Mouse (Mus musculus): ENCODE data around the gene Slc23a4. TPM values are rescaled to one million over a fixed set of nuclear protein-coding genes. Genes with fewer than 3 reads are reported as not detected.

Slc23a4 gene
- polyA plus RNA-seq, 1 experiment from 2014 or later, result 0.34 TPM

DNA sequence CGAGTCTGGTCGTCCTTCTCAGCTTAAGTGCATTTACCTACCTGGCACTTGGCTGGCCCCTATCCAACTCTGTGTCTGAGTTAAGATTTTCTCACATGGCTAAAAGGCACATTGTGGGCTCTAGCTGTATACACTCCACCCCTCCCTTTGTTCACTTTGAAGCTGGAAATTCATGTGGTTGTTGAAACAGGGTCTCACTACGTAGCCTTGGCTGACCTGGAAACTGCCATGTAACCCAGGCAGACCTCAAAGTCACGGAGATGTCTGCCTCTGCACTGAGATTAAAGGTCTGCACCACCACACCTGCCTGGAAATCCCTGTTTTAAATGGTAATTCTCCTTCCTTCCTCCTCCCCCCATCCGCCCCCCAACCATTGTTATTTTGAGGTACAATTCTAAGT, 44.7 kb downstream of the Slc23a4 start:
- H3K9ac ChIP-seq (ENCODE audit: low read length), result no peak overlapping the region
- H3K4me1 ChIP-seq (ENCODE audit: control insufficient read depth in 2 of 2, insufficient read depth in 2 of 2, low read length in 2 of 2), result peaks cover 0 to 4% of the 10 kb centered on the region in 2 experiments; a peak in 1 of 4 replicates
- no peak overlapping the region for H3K27ac ChIP-seq (replicated peaks in 1 of 2; ENCODE audit: control insufficient read depth in 1 of 2, insufficient read depth in 1 of 2, low read depth in 2 of 2, low read length in 2 of 2)
- H3K4me2 ChIP-seq (ENCODE audit: low read length), result no peak overlapping the region
- H3K36me3 ChIP-seq (ENCODE audit: control insufficient read depth, insufficient read depth, low read length), result no peaks in the 10 kb centered on the region
- ATAC-seq (ENCODE audit: insufficient number of reproducible peaks, insufficient read depth, low FRiP score, low read depth), result no peak
- H3K4me3 ChIP-seq (ENCODE audit: control insufficient read depth in 1 of 2, insufficient read depth in 1 of 2, low read depth in 1 of 2, low read length in 2 of 2), result no peak overlapping the region
- WGBS, result 74% methylated on average over 5 of the region's 5 CpGs
- no peaks in the 10 kb centered on the region for H3K27me3 ChIP-seq (ENCODE audit: control insufficient read depth, insufficient read depth, low read length)
- peaks cover 3% of the 10 kb centered on the region; the same call in 1 of the 2 replicates for H3K9me3 ChIP-seq (ENCODE audit: control insufficient read depth, low read length)

DNA sequence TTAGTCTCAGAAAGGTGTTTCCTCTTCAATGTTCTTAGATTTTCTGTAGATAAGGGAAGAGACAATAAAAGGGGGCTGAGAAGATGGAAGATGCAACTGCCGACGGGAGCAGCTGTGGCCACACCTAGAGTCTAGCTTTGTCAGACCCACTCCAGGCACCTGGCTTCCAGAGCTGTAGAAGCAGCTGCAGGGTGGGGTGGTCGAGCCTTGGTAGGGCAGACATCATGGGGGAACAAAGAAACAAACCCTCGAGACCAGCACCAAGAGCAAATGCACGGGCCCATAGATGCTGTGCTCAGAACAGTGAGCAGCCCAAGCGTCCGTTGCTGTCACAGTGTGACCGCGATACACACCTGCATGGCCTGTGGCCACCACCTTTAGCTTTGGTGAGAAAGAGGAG, 45.8 kb downstream of the Slc23a4 start:
- Histone ChIP-seq H3K9ac (ENCODE audit: low read length) (no peak overlapping the region), H3K27ac (replicated peaks in 1 of 2; ENCODE audit: control insufficient read depth in 1 of 2, insufficient read depth in 1 of 2, low read depth in 2 of 2, low read length in 2 of 2) (no peak overlapping the region), H3K4me2 (ENCODE audit: low read length) (no peak overlapping the region), H3K36me3 (ENCODE audit: control insufficient read depth, insufficient read depth, low read length) (no peaks in the 10 kb centered on the region), H3K27me3 (ENCODE audit: control insufficient read depth, insufficient read depth, low read length) (no peaks in the 10 kb centered on the region), H3K9me3 (ENCODE audit: control insufficient read depth, low read length) (peaks cover 3% of the 10 kb centered on the region; the same call in 1 of the 2 replicates), H3K4me1 (ENCODE audit: control insufficient read depth in 2 of 2, insufficient read depth in 2 of 2, low read length in 2 of 2) (peaks cover 0 to 4% of the 10 kb centered on the region in 2 experiments; a peak in 1 of 4 replicates), H3K4me3 (ENCODE audit: control insufficient read depth in 1 of 2, insufficient read depth in 1 of 2, low read depth in 1 of 2, low read length in 2 of 2) (no peak overlapping the region)
- ATAC-seq (ENCODE audit: insufficient number of reproducible peaks, insufficient read depth, low FRiP score, low read depth), result no peak
- 79% methylated on average over 9 of the region's 9 CpGs for WGBS

DNA sequence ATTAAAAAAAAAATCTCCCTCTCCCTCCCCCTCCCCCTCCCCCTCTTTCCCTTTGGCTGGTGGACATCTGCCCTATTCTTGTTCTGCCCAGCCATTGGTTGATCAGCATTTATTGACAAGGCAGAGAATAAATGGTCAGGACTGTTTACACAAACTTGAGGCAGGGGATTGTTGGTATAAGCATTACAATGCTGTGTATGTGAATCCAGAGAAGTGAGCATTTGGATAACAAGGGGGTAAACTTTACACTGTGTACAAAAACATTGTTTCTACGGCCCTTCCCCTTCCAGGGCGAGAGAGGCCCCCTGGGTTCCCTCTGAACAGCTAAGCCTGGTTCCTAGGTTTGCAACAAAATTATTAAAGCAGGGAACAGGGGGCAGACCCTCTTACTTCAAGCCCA, 46.7 kb downstream of the Slc23a4 start:
- Histone ChIP-seq H3K4me2 (ENCODE audit: low read length) (no peak overlapping the region), H3K4me1 (ENCODE audit: control insufficient read depth in 2 of 2, insufficient read depth in 2 of 2, low read length in 2 of 2) (peaks cover 0 to 4% of the 10 kb centered on the region in 2 experiments; a peak in 1 of 4 replicates), H3K27me3 (ENCODE audit: control insufficient read depth, insufficient read depth, low read length) (no peaks in the 10 kb centered on the region), H3K36me3 (ENCODE audit: control insufficient read depth, insufficient read depth, low read length) (no peaks in the 10 kb centered on the region), H3K4me3 (ENCODE audit: control insufficient read depth in 1 of 2, insufficient read depth in 1 of 2, low read depth in 1 of 2, low read length in 2 of 2) (no peak overlapping the region), H3K27ac (replicated peaks in 1 of 2; ENCODE audit: control insufficient read depth in 1 of 2, insufficient read depth in 1 of 2, low read depth in 2 of 2, low read length in 2 of 2) (no peak overlapping the region), H3K9me3 (ENCODE audit: control insufficient read depth, low read length) (no peaks in the 10 kb centered on the region), H3K9ac (ENCODE audit: low read length) (no peak overlapping the region)
- no peak for ATAC-seq (ENCODE audit: insufficient number of reproducible peaks, insufficient read depth, low FRiP score, low read depth)
- WGBS, result 73% methylated on average over 2 of the region's 2 CpGs

DNA sequence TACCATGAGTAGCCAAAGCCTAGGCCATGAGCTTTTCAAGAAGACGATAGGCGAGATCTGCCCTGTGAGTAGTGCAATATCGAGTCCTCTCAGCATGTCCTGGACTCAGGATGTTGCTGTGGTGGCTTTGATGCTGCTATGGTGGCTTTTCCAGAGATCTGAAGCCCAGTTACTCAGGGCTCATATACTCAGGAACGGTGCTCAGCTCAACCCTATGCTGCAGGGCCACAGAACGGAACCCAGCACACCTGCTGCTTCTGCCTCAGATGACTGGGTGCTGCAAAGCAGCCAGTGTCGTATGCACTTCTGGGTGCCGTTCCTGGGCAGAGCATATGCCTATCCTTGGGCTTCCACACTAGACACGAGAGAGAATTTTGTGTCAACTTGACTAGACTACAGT, 48.8 kb downstream of the Slc23a4 start:
- Histone ChIP-seq H3K4me3 (ENCODE audit: control insufficient read depth in 1 of 2, insufficient read depth in 1 of 2, low read depth in 1 of 2, low read length in 2 of 2) (no peak overlapping the region), H3K4me1 (ENCODE audit: control insufficient read depth in 2 of 2, insufficient read depth in 2 of 2, low read length in 2 of 2) (peaks cover 0 to 4% of the 10 kb centered on the region in 2 experiments; a peak in 1 of 4 replicates)
- no peak for ATAC-seq (ENCODE audit: insufficient number of reproducible peaks, insufficient read depth, low FRiP score, low read depth)

DNA sequence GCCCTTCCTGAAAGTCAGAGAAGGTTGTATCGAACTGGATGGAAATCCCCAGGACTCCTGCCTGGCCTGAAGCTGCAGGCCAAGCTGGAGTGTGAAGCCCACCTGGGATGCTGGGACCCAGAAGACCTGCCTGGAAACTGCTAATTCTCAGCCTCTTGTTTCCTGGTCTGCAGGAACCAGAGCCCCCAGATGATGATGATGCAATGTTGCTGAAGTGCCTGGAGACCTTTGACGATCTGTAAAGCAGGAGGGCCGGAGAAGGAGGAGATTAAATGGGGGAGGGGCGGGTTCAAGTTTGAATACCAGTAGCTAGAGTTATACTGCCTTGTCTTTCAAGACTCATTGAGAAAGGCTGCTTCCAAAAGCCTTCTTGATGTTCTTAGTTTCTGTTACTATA, 49.3 kb downstream of the Slc23a4 start:
- Histone ChIP-seq H3K36me3 (ENCODE audit: control insufficient read depth, insufficient read depth, low read length) (no peaks in the 10 kb centered on the region), H3K4me3 (ENCODE audit: control insufficient read depth in 1 of 2, insufficient read depth in 1 of 2, low read depth in 1 of 2, low read length in 2 of 2) (no peak overlapping the region), H3K4me1 (ENCODE audit: control insufficient read depth in 2 of 2, insufficient read depth in 2 of 2, low read length in 2 of 2) (peaks cover 0 to 4% of the 10 kb centered on the region in 2 experiments; a peak in 1 of 4 replicates), H3K9me3 (ENCODE audit: control insufficient read depth, low read length) (no peaks in the 10 kb centered on the region), H3K27me3 (ENCODE audit: control insufficient read depth, insufficient read depth, low read length) (no peaks in the 10 kb centered on the region), H3K27ac (replicated peaks in 1 of 2; ENCODE audit: control insufficient read depth in 1 of 2, insufficient read depth in 1 of 2, low read depth in 2 of 2, low read length in 2 of 2) (no peak overlapping the region), H3K9ac (ENCODE audit: low read length) (no peak overlapping the region), H3K4me2 (ENCODE audit: low read length) (no peak overlapping the region)
- 26% methylated on average over 4 of the region's 4 CpGs for WGBS
- no peak for ATAC-seq (ENCODE audit: insufficient number of reproducible peaks, insufficient read depth, low FRiP score, low read depth)

More for the DNA sequence above, 48.8 kb downstream of the Slc23a4 start:
- H3K27ac ChIP-seq (replicated peaks in 1 of 2; ENCODE audit: control insufficient read depth in 1 of 2, insufficient read depth in 1 of 2, low read depth in 2 of 2, low read length in 2 of 2), result no peak overlapping the region
- H3K9ac ChIP-seq (ENCODE audit: low read length), result no peak overlapping the region
- no peaks in the 10 kb centered on the region for H3K36me3 ChIP-seq (ENCODE audit: control insufficient read depth, insufficient read depth, low read length)
- H3K9me3 ChIP-seq (ENCODE audit: control insufficient read depth, low read length), result no peaks in the 10 kb centered on the region
- H3K4me2 ChIP-seq (ENCODE audit: low read length), result no peak overlapping the region
- 84% methylated on average over 8 of the region's 8 CpGs for WGBS
- no peaks in the 10 kb centered on the region for H3K27me3 ChIP-seq (ENCODE audit: control insufficient read depth, insufficient read depth, low read length)

DNA sequence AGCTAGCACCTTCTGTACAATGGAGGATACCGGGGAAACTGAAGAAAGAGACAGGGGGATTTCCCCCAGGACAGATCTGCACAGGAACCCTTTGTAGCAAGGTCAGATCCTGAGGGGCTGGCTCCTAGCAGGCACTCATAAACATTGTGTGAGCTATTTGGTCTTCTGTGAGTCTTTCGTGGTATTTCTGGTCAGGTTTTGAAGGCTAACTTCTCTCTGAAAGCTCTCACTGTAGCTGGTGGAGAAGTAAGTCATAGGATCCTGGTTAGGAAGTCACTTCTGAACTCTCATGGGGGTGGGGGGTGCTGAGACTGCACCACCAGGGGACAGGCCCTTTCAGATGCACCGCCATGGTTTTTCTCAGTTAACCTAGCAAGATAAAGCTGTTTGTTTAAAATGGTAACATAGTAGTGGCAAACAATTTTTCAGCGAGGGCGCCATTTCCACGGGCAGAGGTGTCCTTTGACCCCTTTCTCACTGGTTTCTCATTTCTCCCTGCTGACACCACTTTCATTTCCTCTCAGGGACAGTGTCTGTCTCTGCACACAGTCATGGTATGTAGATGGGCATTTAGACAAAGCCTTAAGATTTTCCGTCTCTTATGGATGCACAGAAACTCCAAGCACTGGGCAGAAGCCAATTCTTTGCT, 49.8 kb downstream of the Slc23a4 start:
- Histone ChIP-seq H3K27me3 (ENCODE audit: control insufficient read depth, insufficient read depth, low read length) (no peaks in the 10 kb centered on the region), H3K36me3 (ENCODE audit: control insufficient read depth, insufficient read depth, low read length) (no peaks in the 10 kb centered on the region), H3K4me1 (ENCODE audit: control insufficient read depth in 2 of 2, insufficient read depth in 2 of 2, low read length in 2 of 2) (peaks cover 0 to 4% of the 10 kb centered on the region in 2 experiments; a peak in 1 of 4 replicates), H3K27ac (replicated peaks in 1 of 2; ENCODE audit: control insufficient read depth in 1 of 2, insufficient read depth in 1 of 2, low read depth in 2 of 2, low read length in 2 of 2) (no peak overlapping the region), H3K4me2 (ENCODE audit: low read length) (no peak overlapping the region), H3K4me3 (ENCODE audit: control insufficient read depth in 1 of 2, insufficient read depth in 1 of 2, low read depth in 1 of 2, low read length in 2 of 2) (no peak overlapping the region), H3K9me3 (ENCODE audit: control insufficient read depth, low read length) (no peaks in the 10 kb centered on the region), H3K9ac (ENCODE audit: low read length) (no peak overlapping the region)
- WGBS, result 64% methylated on average over 7 of the region's 7 CpGs
- ATAC-seq (ENCODE audit: insufficient number of reproducible peaks, insufficient read depth, low FRiP score, low read depth), result no peak

DNA sequence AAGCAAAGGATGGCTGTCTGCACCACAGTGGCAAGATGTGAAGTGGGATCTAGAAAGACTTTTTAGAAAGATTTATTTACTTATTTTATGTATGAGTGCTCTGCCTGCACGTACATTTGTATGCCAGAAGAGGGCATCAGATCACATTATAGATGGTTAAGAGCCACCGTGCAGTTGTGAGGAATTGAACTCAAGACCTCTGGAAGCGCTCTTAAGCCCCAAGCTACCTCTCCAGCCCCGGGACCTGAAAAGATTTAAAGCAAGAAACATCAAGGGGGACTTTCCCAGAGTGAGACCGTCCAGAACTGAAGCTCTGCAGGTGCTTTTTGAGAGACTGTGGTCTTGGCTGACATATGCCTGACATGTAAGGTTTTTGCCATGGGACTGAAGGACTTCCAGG, 51.5 kb downstream of the Slc23a4 start:
- H3K9ac ChIP-seq (ENCODE audit: low read length), result no peak overlapping the region
- WGBS, result 66% methylated on average over 5 of the region's 5 CpGs
- peaks cover 0 to 4% of the 10 kb centered on the region in 2 experiments; a peak in 1 of 4 replicates for H3K4me1 ChIP-seq (ENCODE audit: control insufficient read depth in 2 of 2, insufficient read depth in 2 of 2, low read length in 2 of 2)
- H3K27ac ChIP-seq (replicated peaks in 1 of 2; ENCODE audit: control insufficient read depth in 1 of 2, insufficient read depth in 1 of 2, low read depth in 2 of 2, low read length in 2 of 2), result no peak overlapping the region
- H3K4me2 ChIP-seq (ENCODE audit: low read length), result no peak overlapping the region
- H3K4me3 ChIP-seq (ENCODE audit: control insufficient read depth in 1 of 2, insufficient read depth in 1 of 2, low read depth in 1 of 2, low read length in 2 of 2), result no peak overlapping the region
- no peaks in the 10 kb centered on the region for H3K9me3 ChIP-seq (ENCODE audit: control insufficient read depth, low read length)
- ATAC-seq (ENCODE audit: insufficient number of reproducible peaks, insufficient read depth, low FRiP score, low read depth), result no peak
- no peaks in the 10 kb centered on the region for H3K36me3 ChIP-seq (ENCODE audit: control insufficient read depth, insufficient read depth, low read length)
- H3K27me3 ChIP-seq (ENCODE audit: control insufficient read depth, insufficient read depth, low read length), result no peaks in the 10 kb centered on the region

DNA sequence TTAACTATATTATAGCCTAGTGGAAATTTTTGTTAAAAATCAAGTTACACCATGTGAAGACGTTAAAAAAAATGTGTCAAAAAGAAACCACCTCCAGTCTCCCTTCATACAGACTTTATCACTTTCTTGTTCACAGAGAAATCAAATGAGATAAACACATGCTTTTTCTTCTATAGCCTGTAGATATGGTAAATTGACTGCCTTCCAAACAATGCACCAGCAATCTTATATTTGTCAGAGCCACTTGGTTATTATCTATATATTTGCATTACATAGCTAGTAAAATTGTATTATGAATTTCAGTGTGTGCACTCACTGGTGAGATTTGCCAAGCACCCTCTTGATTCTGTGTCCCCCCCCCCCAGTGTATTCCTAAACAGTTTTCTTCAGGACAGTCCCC, 55.6 kb downstream of the Slc23a4 start:
- Histone ChIP-seq H3K9me3 (ENCODE audit: control insufficient read depth, low read length) (no peaks in the 10 kb centered on the region), H3K4me1 (ENCODE audit: control insufficient read depth in 2 of 2, insufficient read depth in 2 of 2, low read length in 2 of 2) (no peaks in the 10 kb centered on the region), H3K36me3 (ENCODE audit: control insufficient read depth, insufficient read depth, low read length) (no peaks in the 10 kb centered on the region), H3K27me3 (ENCODE audit: control insufficient read depth, insufficient read depth, low read length) (no peaks in the 10 kb centered on the region), H3K27ac (replicated peaks in 1 of 2; ENCODE audit: control insufficient read depth in 1 of 2, insufficient read depth in 1 of 2, low read depth in 2 of 2, low read length in 2 of 2) (no peak overlapping the region), H3K9ac (ENCODE audit: low read length) (no peak overlapping the region), H3K4me2 (ENCODE audit: low read length) (no peak overlapping the region), H3K4me3 (ENCODE audit: control insufficient read depth in 1 of 2, insufficient read depth in 1 of 2, low read depth in 1 of 2, low read length in 2 of 2) (no peak overlapping the region)
- no peak for ATAC-seq (ENCODE audit: insufficient number of reproducible peaks, insufficient read depth, low FRiP score, low read depth)
- WGBS, result 77% methylated on average over 1 of the region's 1 CpGs
